Mouse (Mus musculus) frontal cortex, postnatal 36 days (tissue): ENCODE measurements around the gene Tfrc.
A peak's percentile ranks its signal among the peaks of the same experiment; 100 is the strongest.
"Not testable (repeated sequence)": the region's sequence is repeated elsewhere in the genome, so short reads cannot be mapped to it uniquely, and the experiment has no call there.

ENCODE experiments used
- DNase-seq, 2 experiments: peaks; one replicate each; pipeline ENCODE4 v3.0.0; 2022; ENCODE audit warnings: low spot score in 2 of 2

The Tfrc gene

GRCm38 (mm10) chr16:32612052-32612451, 3.3 kb downstream of the Tfrc start:
- DNase-seq: no peak

GRCm38 (mm10) chr16:32613269-32613834, 4.6 kb downstream of the Tfrc start:
- no peak for DNase-seq

- DNase-seq: no peak
These were observed 5.3 kb downstream of the Tfrc start for GRCm38 (mm10) chr16:32614047-32614446.

- DNase-seq: no peak
These were observed 10.2 kb downstream of the Tfrc start for GRCm38 (mm10) chr16:32618946-32619345.

GRCm38 (mm10) chr16:32628140-32628539, 19.4 kb downstream of the Tfrc start:
- DNase-seq: no peak

- DNase-seq: no peak
These were observed 23.7 kb downstream of the Tfrc start for GRCm38 (mm10) chr16:32632328-32632824.

- no peak for DNase-seq
These were observed 24.8 kb downstream of the Tfrc start for GRCm38 (mm10) chr16:32633486-32634012.

GRCm38 (mm10) chr16:32634183-32634582, 25.5 kb downstream of the Tfrc start:
- no peak for DNase-seq

GRCm38 (mm10) chr16:32635314-32635713, 26.6 kb downstream of the Tfrc start:
- DNase-seq: no peak

- DNase-seq: no peak
These were observed 27.6 kb downstream of the Tfrc start for GRCm38 (mm10) chr16:32636331-32636730.

- DNase-seq: no peak
These were observed 28.3 kb downstream of the Tfrc start for GRCm38 (mm10) chr16:32636871-32637521.

- peak; percentile 77 to 82 for DNase-seq
These were observed 29.8 kb downstream of the Tfrc start for GRCm38 (mm10) chr16:32638476-32638875.

GRCm38 (mm10) chr16:32640096-32640495, 31.4 kb downstream of the Tfrc start:
- DNase-seq: no peak

- DNase-seq: not testable (repeated sequence)
These were observed 32.0 kb downstream of the Tfrc start for GRCm38 (mm10) chr16:32640683-32641082.

GRCm38 (mm10) chr16:32641440-32642219, 32.9 kb downstream of the Tfrc start:
- DNase-seq: no peak

GRCm38 (mm10) chr16:32642280-32642679, 33.6 kb downstream of the Tfrc start:
- no peak for DNase-seq

- peak; percentile 80 to 85 for DNase-seq
These were observed 34.9 kb downstream of the Tfrc start, which contains the start of gene Tnk2 for GRCm38 (mm10) chr16:32643661-32644061. Tnk2 (plus strand) TSS chr16:32643874.

- peak in 1 of 2 experiments; percentile 64 for DNase-seq
These were observed 35.5 kb downstream of the Tfrc start for GRCm38 (mm10) chr16:32644069-32644800.

- DNase-seq: no peak
These were observed 36.1 kb downstream of the Tfrc start for GRCm38 (mm10) chr16:32644801-32645170.

GRCm38 (mm10) chr16:32645361-32645914, 36.7 kb downstream of the Tfrc start:
- peak in 1 of 2 experiments; percentile 64 for DNase-seq

- no peak for DNase-seq
These were observed 37.3 kb downstream of the Tfrc start for GRCm38 (mm10) chr16:32646014-32646413.
